Mouse (Mus musculus) midbrain, postnatal 0 days (tissue): ENCODE measurements at regions not wholly inside any gene's neighbourhood (a gene's known extent, or its start where the extent isn't known, plus 50 kb on each side); places are given as distances from the start of the nearest gene placed in this dataset.

Source experiments
- ATAC-seq: fragments of 200-750 bp; cut with Nextera tagmentation; 2 replicates; pipeline ENCODE4 v1.8.0; 2017; ENCODE audit warnings: moderate number of reproducible peaks, mild to moderate bottlenecking, moderate TSS enrichment, moderate library complexity; ENCODE audit not compliant: low FRiP score
- DNase-seq: peaks from one replicate; pipeline ENCODE4 v3.0.0-alpha.2; 2015; ENCODE audit warnings: low spot score
- H3K27ac ChIP-seq: fragments of 300-500 bp; sonication (generic); 2 replicates; pipeline ENCODE4 v1.5.1; 2014; ENCODE audit warnings: low read depth, mild to moderate bottlenecking, low read length, mixed read lengths
- H3K27me3 ChIP-seq: fragments of 300-500 bp; sonication (generic); 2 replicates; pipeline ENCODE4 v1.6.1; 2014; ENCODE audit warnings: low read length, control low read depth, mixed read lengths; ENCODE audit not compliant: insufficient read depth
- H3K36me3 ChIP-seq: fragments of 300-500 bp; sonication (generic); 2 replicates; pipeline ENCODE4 v1.6.1; 2014; ENCODE audit warnings: low read length, control low read depth, mixed read lengths; ENCODE audit not compliant: insufficient read depth
- H3K4me1 ChIP-seq: fragments of 300-500 bp; sonication (generic); 2 replicates; pipeline ENCODE4 v1.6.1; 2014; ENCODE audit warnings: mild to moderate bottlenecking, control low read depth, antibody characterized with exemption, low read length, mixed read lengths; ENCODE audit not compliant: insufficient read depth
- H3K4me2 ChIP-seq: fragments of 300-500 bp; sonication (generic); 2 replicates; pipeline ENCODE4 v1.6.1; 2014; ENCODE audit warnings: low read depth, mild to moderate bottlenecking, low read length, mixed read lengths; ENCODE audit not compliant: poor library complexity, severe bottlenecking
- H3K4me3 ChIP-seq: fragments of 300-500 bp; sonication (generic); 2 replicates; pipeline ENCODE4 v1.5.1; 2014; ENCODE audit warnings: low read depth, mild to moderate bottlenecking, low read length, moderate library complexity
- H3K9ac ChIP-seq: fragments of 300-500 bp; sonication (generic); replicated peaks from 2 replicates; pipeline ENCODE4 v1.6.1; 2014; ENCODE audit warnings: mild to moderate bottlenecking, low read length, moderate library complexity, mixed read lengths; ENCODE audit not compliant: poor library complexity, severe bottlenecking
- H3K9me3 ChIP-seq: fragments of 300-500 bp; sonication (generic); 2 replicates; pipeline ENCODE4 v1.6.1; 2016; ENCODE audit warnings: low read length, control low read depth
- CTCF ChIP-seq: IDR thresholded peaks from 2 replicates; pipeline ENCODE4 v1.5.1; 2016; ENCODE audit warnings: antibody characterized with exemption, mild to moderate bottlenecking
- WGBS: fragments of 180-500 bp; shearing (Covaris S2); extraction: QIAGEN DNeasy Blood & Tissue Kit; methylation state at CpG from one replicate; pipeline ENCODE4 v1.1.7; 2014; 5-methylcytosine and 5-hydroxymethylcytosine counted together

GRCm38 (mm10) chr13:35469361-35470198, 190.1 kb upstream of the Cdyl start:
- Histone ChIP-seq H3K4me2 (no peak overlapping the region), H3K27ac (no peak overlapping the region), H3K27me3 (no peaks in the 10 kb centered on the region), H3K36me3 (no peaks in the 10 kb centered on the region), H3K4me3 (no peak overlapping the region), H3K4me1 (no peaks in the 10 kb centered on the region), H3K9me3 (no peaks in the 10 kb centered on the region), H3K9ac (no peak overlapping the region)
- 58% methylated on average over 11 of the region's 11 CpGs for WGBS
- TF ChIP-seq CTCF = no peak
- ATAC-seq (peak; percentile 23; the same call in 1 of the 2 replicates), DNase-seq (peak; percentile 84)

- H3K27me3 ChIP-seq = no peaks in the 10 kb centered on the region
- no peak for DNase-seq
- H3K36me3 ChIP-seq = no peaks in the 10 kb centered on the region
- H3K4me1 ChIP-seq = no peaks in the 10 kb centered on the region
- H3K9me3 ChIP-seq = no peaks in the 10 kb centered on the region
- no peak overlapping the region for H3K4me3 ChIP-seq
- no peak overlapping the region for H3K9ac ChIP-seq
- ATAC-seq = no peak
- no peak overlapping the region for H3K4me2 ChIP-seq
- WGBS = 96% methylated on average over 2 of the region's 2 CpGs
- TF ChIP-seq CTCF = no peak
- no peak overlapping the region for H3K27ac ChIP-seq
These were observed 181.4 kb upstream of the Cdyl start for GRCm38 (mm10) chr13:35478226-35478625.

GRCm38 (mm10) chr13:35482340-35482739, 177.3 kb upstream of the Cdyl start:
- Histone ChIP-seq H3K9me3 (no peaks in the 10 kb centered on the region), H3K4me3 (no peak overlapping the region), H3K27me3 (no peaks in the 10 kb centered on the region), H3K9ac (no peak overlapping the region), H3K27ac (no peak overlapping the region), H3K36me3 (no peaks in the 10 kb centered on the region), H3K4me2 (no peak overlapping the region), H3K4me1 (no peaks in the 10 kb centered on the region)
- 87% methylated on average over 4 of the region's 4 CpGs for WGBS
- ATAC-seq = no peak
- TF ChIP-seq CTCF = no peak
- no peak for DNase-seq

GRCm38 (mm10) chr13:35486125-35486524, 173.5 kb upstream of the Cdyl start:
- no peak for ATAC-seq
- Histone ChIP-seq H3K9me3 (no peaks in the 10 kb centered on the region), H3K4me2 (no peak overlapping the region), H3K27ac (no peak overlapping the region), H3K9ac (no peak overlapping the region), H3K4me1 (no peaks in the 10 kb centered on the region), H3K27me3 (no peaks in the 10 kb centered on the region), H3K4me3 (no peak overlapping the region), H3K36me3 (no peaks in the 10 kb centered on the region)
- WGBS = 78% methylated on average over 4 of the region's 4 CpGs
- TF ChIP-seq CTCF = no peak
- DNase-seq = peak; percentile 50

GRCm38 (mm10) chr13:35499776-35500175, 159.9 kb upstream of the Cdyl start:
- H3K4me3 ChIP-seq = no peak overlapping the region
- H3K9ac ChIP-seq = no peak overlapping the region
- WGBS = 86% methylated on average over 2 of the region's 2 CpGs
- no peaks in the 10 kb centered on the region for H3K9me3 ChIP-seq
- H3K4me1 ChIP-seq = no peaks in the 10 kb centered on the region
- H3K27me3 ChIP-seq = no peaks in the 10 kb centered on the region
- TF ChIP-seq CTCF = no peak
- H3K27ac ChIP-seq = no peak overlapping the region
- no peak overlapping the region for H3K4me2 ChIP-seq
- ATAC-seq = no peak
- no peaks in the 10 kb centered on the region for H3K36me3 ChIP-seq
- no peak for DNase-seq

GRCm38 (mm10) chr13:35500891-35501290, 158.7 kb upstream of the Cdyl start:
- H3K4me1 ChIP-seq = no peaks in the 10 kb centered on the region
- no peaks in the 10 kb centered on the region for H3K9me3 ChIP-seq
- H3K27ac ChIP-seq = no peak overlapping the region
- H3K4me2 ChIP-seq = no peak overlapping the region
- H3K27me3 ChIP-seq = no peaks in the 10 kb centered on the region
- no peak for TF ChIP-seq CTCF
- no peak overlapping the region for H3K9ac ChIP-seq
- no peaks in the 10 kb centered on the region for H3K36me3 ChIP-seq
- DNase-seq = no peak
- 47% methylated on average over 5 of the region's 5 CpGs for WGBS
- ATAC-seq = no peak
- H3K4me3 ChIP-seq = no peak overlapping the region
